Mouse (Mus musculus) heart, postnatal 0 days (tissue): ENCODE measurements around the gene Antxr1. TPM values are rescaled to one million over a fixed set of nuclear protein-coding genes. Genes with fewer than 3 reads are reported as not detected.

Experiments used
- ATAC-seq: fragments of 200-750 bp; cut with Nextera tagmentation; 2 replicates; pipeline ENCODE4 v1.8.0; 2017; ENCODE audit warnings: low read depth, moderate number of reproducible peaks, moderate library complexity; ENCODE audit not compliant: insufficient read depth
- DNase-seq: peaks from one replicate; pipeline ENCODE4 v3.0.0-alpha.2; 2016; ENCODE audit warnings: low spot score
- H3K27ac ChIP-seq: fragments of 300-500 bp; sonication (generic); 2 replicates; pipeline ENCODE4 v1.5.1; 2014; ENCODE audit warnings: low read depth, mild to moderate bottlenecking
- H3K27me3 ChIP-seq: fragments of 300-500 bp; sonication (generic); 2 replicates; pipeline ENCODE4 v1.6.1; 2014; ENCODE audit warnings: low read length, mixed read lengths; ENCODE audit not compliant: control insufficient read depth, insufficient read depth
- H3K36me3 ChIP-seq: fragments of 300-500 bp; sonication (generic); replicated peaks from 2 replicates; pipeline ENCODE4 v1.6.1; 2014; ENCODE audit warnings: low read length, mixed read lengths; ENCODE audit not compliant: control insufficient read depth, insufficient read depth
- H3K4me1 ChIP-seq: fragments of 300-500 bp; sonication (generic); 2 replicates; pipeline ENCODE4 v1.6.1; 2014; ENCODE audit warnings: antibody characterized with exemption; ENCODE audit not compliant: control insufficient read depth, insufficient read depth
- H3K4me2 ChIP-seq: fragments of 300-500 bp; sonication (generic); 2 replicates; pipeline ENCODE4 v1.6.1; 2014; ENCODE audit warnings: low read depth, mild to moderate bottlenecking, low read length, moderate library complexity
- H3K4me3 ChIP-seq: fragments of 300-500 bp; sonication (generic); 2 replicates; pipeline ENCODE4 v1.5.1; 2014; ENCODE audit warnings: low read depth, low read length
- H3K9ac ChIP-seq: fragments of 300-500 bp; sonication (generic); replicated peaks from 2 replicates; pipeline ENCODE4 v1.6.1; 2014; ENCODE audit warnings: low read depth, low read length, mixed read lengths
- H3K9me3 ChIP-seq: fragments of 300-500 bp; sonication (generic); replicated peaks from 2 replicates; pipeline ENCODE4 v1.6.1; 2016; ENCODE audit warnings: low read length; ENCODE audit not compliant: control insufficient read depth
- CTCF ChIP-seq: IDR thresholded peaks from 2 replicates; pipeline ENCODE4 v1.5.1; 2016; ENCODE audit warnings: antibody characterized with exemption, control low read depth, low read depth
- EP300 ChIP-seq: IDR thresholded peaks from 2 replicates; pipeline ENCODE4 v1.6.1; 2016; ENCODE audit warnings: antibody characterized with exemption, low read depth
- WGBS: fragments of 180-500 bp; shearing (Covaris S2); extraction: QIAGEN DNeasy Blood & Tissue Kit; methylation state at CpG from one replicate; pipeline ENCODE4 v1.1.7; 2014; 5-methylcytosine and 5-hydroxymethylcytosine counted together
- polyA plus RNA-seq: library from polyadenylated mRNA; unstranded; fragments of >200 nt; fragmentation: Nextera tagmentation; extraction: Ambion mirVana; gene quantifications from 2 replicates; pipeline ENCODE4 v1.2.1, GENCODE M21; 2015
- total RNA-seq: library from RNA; depleted of rRNA; stranded (reverse); fragments of >200 nt; gene quantifications from 2 replicates; pipeline ENCODE4 v1.2.3, GENCODE M21; 2014; ENCODE audit warnings: low replicate concordance

The Antxr1 gene
- total and polyA plus RNA-seq, 2 experiments from 2014 or later: 2.6 to 18.7 TPM

GRCm38 (mm10) chr6:87206790-87207189, 128.8 kb downstream of the Antxr1 start:
- H3K4me2 ChIP-seq: no peak overlapping the region
- no peaks in the 10 kb centered on the region for H3K36me3 ChIP-seq
- H3K9ac ChIP-seq: no peak overlapping the region
- H3K4me1 ChIP-seq: no peaks in the 10 kb centered on the region; the same call in 1 of the 2 replicates
- H3K4me3 ChIP-seq: no peak overlapping the region
- TF ChIP-seq EP300 (no peak), CTCF (no peak)
- ATAC-seq (no peak), DNase-seq (no peak)
- no peak overlapping the region for H3K27ac ChIP-seq
- H3K9me3 ChIP-seq: no peaks in the 10 kb centered on the region
- 89% methylated on average over 4 of the region's 4 CpGs for WGBS
- H3K27me3 ChIP-seq: no peaks in the 10 kb centered on the region

- TF ChIP-seq EP300 (no peak), CTCF (no peak)
- WGBS: 80% methylated on average over 4 of the region's 4 CpGs
These were observed 132.2 kb downstream of the Antxr1 start for GRCm38 (mm10) chr6:87203467-87203866.

GRCm38 (mm10) chr6:87203065-87203464, 132.6 kb downstream of the Antxr1 start:
- Histone ChIP-seq H3K9me3 (no peaks in the 10 kb centered on the region), H3K27me3 (no peaks in the 10 kb centered on the region), H3K9ac (no peak overlapping the region), H3K27ac (no peak overlapping the region), H3K36me3 (no peaks in the 10 kb centered on the region), H3K4me3 (no peak overlapping the region), H3K4me2 (no peak overlapping the region), H3K4me1 (no peaks in the 10 kb centered on the region; the same call in 1 of the 2 replicates)
- DNase-seq (no peak), ATAC-seq (no peak)
- no peak for TF ChIP-seq EP300
- TF ChIP-seq CTCF: no peak
- WGBS: 83% methylated on average over 2 of the region's 2 CpGs

More at GRCm38 (mm10) chr6:87203467-87203866, 132.2 kb downstream of the Antxr1 start:
- H3K4me3 ChIP-seq: no peak overlapping the region
- DNase-seq: no peak
- H3K9me3 ChIP-seq: no peaks in the 10 kb centered on the region
- H3K36me3 ChIP-seq: no peaks in the 10 kb centered on the region
- no peak overlapping the region for H3K27ac ChIP-seq
- H3K4me2 ChIP-seq: no peak overlapping the region
- ATAC-seq: no peak
- no peak overlapping the region for H3K9ac ChIP-seq
- H3K4me1 ChIP-seq: no peaks in the 10 kb centered on the region; the same call in 1 of the 2 replicates
- H3K27me3 ChIP-seq: no peaks in the 10 kb centered on the region

- no peaks in the 10 kb centered on the region for H3K27me3 ChIP-seq
- H3K4me1 ChIP-seq: no peaks in the 10 kb centered on the region
- no peaks in the 10 kb centered on the region for H3K9me3 ChIP-seq
- H3K4me3 ChIP-seq: no peak overlapping the region
- no peaks in the 10 kb centered on the region for H3K36me3 ChIP-seq
- no peak overlapping the region for H3K9ac ChIP-seq
- DNase-seq (no peak), ATAC-seq (no peak)
- TF ChIP-seq CTCF: no peak
- TF ChIP-seq EP300: no peak
- WGBS: 81% methylated on average over 13 of the region's 13 CpGs
- H3K4me2 ChIP-seq: no peak overlapping the region
- no peak overlapping the region for H3K27ac ChIP-seq
These were observed 133.5 kb downstream of the Antxr1 start for GRCm38 (mm10) chr6:87202048-87202605.

- no peak for TF ChIP-seq EP300
- TF ChIP-seq CTCF: no peak
- 70% methylated on average over 3 of the region's 3 CpGs for WGBS
These were observed 145.9 kb downstream of the Antxr1 start for GRCm38 (mm10) chr6:87189755-87190154.

GRCm38 (mm10) chr6:87186988-87187387, 148.6 kb downstream of the Antxr1 start:
- WGBS: 11% methylated on average over 12 of the region's 12 CpGs
- no peaks in the 10 kb centered on the region for H3K27me3 ChIP-seq
- peak overlapping the region; percentile 7 for H3K4me2 ChIP-seq
- no peak overlapping the region for H3K4me3 ChIP-seq
- no peaks in the 10 kb centered on the region for H3K36me3 ChIP-seq
- ATAC-seq (peak; percentile 31; the same call in 1 of the 2 replicates), DNase-seq (peak; percentile 56)
- H3K27ac ChIP-seq: peak overlapping the region; percentile 62
- no peaks in the 10 kb centered on the region for H3K9me3 ChIP-seq
- TF ChIP-seq EP300: no peak
- no peak for TF ChIP-seq CTCF
- H3K9ac ChIP-seq: no peak overlapping the region
- peaks cover 28% of the 10 kb centered on the region for H3K4me1 ChIP-seq

More at GRCm38 (mm10) chr6:87189755-87190154, 145.9 kb downstream of the Antxr1 start:
- Histone ChIP-seq H3K9ac (no peak overlapping the region), H3K4me2 (no peak overlapping the region), H3K36me3 (no peaks in the 10 kb centered on the region), H3K9me3 (no peaks in the 10 kb centered on the region), H3K27me3 (no peaks in the 10 kb centered on the region), H3K4me1 (peaks cover 10% of the 10 kb centered on the region; the same call in 1 of the 2 replicates), H3K4me3 (no peak overlapping the region), H3K27ac (no peak overlapping the region)
- ATAC-seq (no peak), DNase-seq (no peak)
